Mouse (Mus musculus) C2C12 (cell line): ENCODE data around the gene Smad1.

Experiments
- CEBPB ChIP-seq: IDR thresholded peaks from one replicate; pipeline ENCODE4 v1.6.1; 2011; ENCODE audit warnings: low read depth, mild to moderate bottlenecking, control low read depth, moderate library complexity
- CTCF ChIP-seq: IDR thresholded peaks from one replicate; pipeline ENCODE4 v1.5.1; 2011; ENCODE audit not compliant: control insufficient read depth, insufficient read depth, insufficient read length
- FOSL1 ChIP-seq: IDR thresholded peaks from one replicate; pipeline ENCODE4 v1.8.0; 2011; ENCODE audit warnings: mild to moderate bottlenecking, low read length; ENCODE audit not compliant: poor library complexity, insufficient read depth, severe bottlenecking
- MAX ChIP-seq: IDR thresholded peaks from one replicate; pipeline ENCODE4 v1.6.1; 2011; ENCODE audit warnings: mild to moderate bottlenecking, control low read depth
- MYOD1 ChIP-seq: IDR thresholded peaks from one replicate; pipeline ENCODE4 v1.6.1; 2011; ENCODE audit warnings: low read depth; ENCODE audit not compliant: control insufficient read depth, insufficient read length
- MYOG ChIP-seq: IDR thresholded peaks from one replicate; pipeline ENCODE4 v1.6.1; 2011; ENCODE audit not compliant: control insufficient read depth, insufficient read length; ENCODE audit errors: extremely low read depth

DNA sequence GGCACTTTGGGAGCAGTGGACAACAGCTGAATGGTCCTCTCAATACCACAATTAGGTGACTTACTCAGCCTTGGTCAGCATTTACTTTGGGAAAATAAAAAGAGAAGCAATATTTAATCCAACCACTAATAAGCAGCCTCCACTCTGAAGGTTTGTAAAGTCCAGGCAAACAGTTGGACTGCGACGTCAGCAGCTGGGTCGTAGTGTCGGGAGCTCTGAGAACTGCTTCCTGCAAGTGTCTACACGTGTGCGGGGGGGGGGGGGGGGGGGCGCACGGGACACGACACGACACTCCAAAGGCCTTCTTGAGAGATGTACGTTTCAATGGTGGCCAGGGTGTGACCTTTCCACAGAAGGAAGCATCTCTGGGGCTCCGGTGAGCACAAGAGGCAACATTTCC, 32.0 kb downstream of the Smad1 start:
- TF ChIP-seq MAX (no peak), CTCF (no peak), MYOG (no peak), FOSL1 (no peak), MYOD1 (no peak), CEBPB (no peak)
